Mouse (Mus musculus): Measurements from ENCODE around the gene Tmprss7.

Tmprss7 gene

DNA sequence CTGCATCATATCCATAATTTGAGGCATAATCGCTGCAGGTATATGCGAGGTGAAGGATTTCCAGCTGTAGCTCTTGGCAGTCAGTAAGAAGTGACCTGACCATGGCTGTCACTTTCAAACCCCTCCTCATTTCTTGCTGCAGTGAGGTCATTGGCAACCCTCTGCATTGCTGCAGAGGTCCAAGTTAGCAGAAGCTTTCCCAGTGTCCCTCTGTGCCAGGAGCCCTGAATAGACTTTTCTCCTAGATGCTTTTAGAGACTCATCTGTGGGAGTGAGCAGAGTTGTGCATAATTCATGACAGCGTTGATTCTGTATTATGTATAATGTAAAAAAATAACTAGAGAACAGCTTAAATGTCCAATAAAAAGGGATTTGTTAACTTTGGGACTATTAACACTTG is 8.2 kb downstream of the Tmprss7 start:
- DNase-seq (ENCODE audit: low read depth) = no peak

- DNase-seq (ENCODE audit: low read depth) = peak; percentile 32
These were observed 8.6 kb downstream of the Tmprss7 start for GRCm38 (mm10) chr16:45684815-45685214.

DNA sequence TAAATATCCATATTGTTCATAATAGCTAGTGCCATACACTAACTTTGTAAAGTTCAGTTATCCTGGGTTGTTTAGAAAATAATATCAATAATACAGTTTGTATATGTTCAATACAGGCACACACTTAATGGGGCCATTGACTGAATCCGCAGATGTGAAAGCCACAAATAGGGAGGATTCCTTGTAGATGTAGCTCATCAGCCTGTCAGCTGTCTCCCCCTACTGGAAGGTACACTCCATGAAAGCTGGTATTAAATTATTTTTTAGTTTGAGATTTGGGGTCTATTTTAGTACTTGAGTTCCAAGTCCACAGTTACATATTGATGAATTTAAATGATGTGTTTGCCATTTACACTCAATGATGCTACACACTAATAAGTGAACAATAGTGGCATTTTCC is 17.0 kb downstream of the Tmprss7 start:
- peak; percentile 31 for DNase-seq (ENCODE audit: low read depth)

DNA sequence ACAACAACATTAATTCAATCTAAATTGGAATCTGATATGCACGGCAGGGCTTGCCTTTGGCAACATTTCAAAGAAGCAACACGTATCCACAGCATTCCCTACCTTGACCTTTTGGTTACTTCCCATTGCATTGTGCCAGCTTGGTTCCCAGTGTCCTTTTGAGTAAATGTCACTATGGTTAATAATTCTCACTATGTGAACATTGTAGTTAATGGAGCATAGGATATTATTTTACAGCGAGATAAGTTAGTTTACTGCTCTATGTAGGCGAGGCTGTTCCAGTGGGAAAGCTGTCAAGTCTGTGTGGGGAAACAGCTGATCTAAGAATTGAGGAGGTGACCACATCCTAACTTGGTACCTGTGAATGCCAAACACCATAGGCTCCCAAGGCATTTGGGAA is 23.5 kb downstream of the Tmprss7 start:
- no peak for DNase-seq (ENCODE audit: low read depth)

DNA sequence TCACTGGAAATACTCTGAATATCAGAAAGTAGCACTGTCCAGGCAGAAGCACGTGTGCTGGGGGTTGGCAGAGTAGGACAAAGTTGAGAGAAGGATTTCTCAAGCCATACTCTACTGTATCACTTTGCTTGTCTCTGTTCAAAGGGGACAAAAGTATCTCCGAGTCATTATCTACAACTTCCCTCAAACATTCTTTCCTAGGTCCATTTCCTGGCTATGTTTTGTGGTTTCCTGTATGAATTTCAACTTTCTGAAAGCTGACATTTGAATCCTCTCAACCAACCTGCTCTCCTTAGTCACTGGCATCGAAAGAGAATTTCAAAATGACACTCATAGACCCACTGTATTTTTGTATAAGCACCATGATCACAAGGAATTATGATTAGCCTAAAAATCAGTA is 25.3 kb downstream of the Tmprss7 start:
- DNase-seq (ENCODE audit: low read depth) = peak; percentile 9

DNA sequence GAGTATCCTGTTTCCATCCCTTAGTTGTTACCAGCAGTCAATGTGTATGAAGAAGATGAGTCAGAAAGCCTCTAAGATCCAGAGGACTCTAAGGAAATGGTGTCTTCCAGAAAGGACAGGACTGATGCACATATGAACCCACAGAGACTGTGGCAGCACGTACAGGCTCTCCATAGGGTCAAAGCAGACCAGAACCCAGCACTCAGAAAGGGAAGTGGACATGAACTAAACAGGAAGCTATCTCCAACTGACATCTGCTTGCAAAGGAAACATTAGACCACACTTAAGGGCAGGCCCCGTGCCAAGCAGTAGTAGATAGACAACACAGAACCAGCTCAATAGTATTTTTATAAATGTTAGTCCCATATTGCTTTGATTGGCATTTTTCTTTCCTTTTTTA is 27.3 kb downstream of the Tmprss7 start:
- DNase-seq (ENCODE audit: low read depth) = peak; percentile 18

DNA sequence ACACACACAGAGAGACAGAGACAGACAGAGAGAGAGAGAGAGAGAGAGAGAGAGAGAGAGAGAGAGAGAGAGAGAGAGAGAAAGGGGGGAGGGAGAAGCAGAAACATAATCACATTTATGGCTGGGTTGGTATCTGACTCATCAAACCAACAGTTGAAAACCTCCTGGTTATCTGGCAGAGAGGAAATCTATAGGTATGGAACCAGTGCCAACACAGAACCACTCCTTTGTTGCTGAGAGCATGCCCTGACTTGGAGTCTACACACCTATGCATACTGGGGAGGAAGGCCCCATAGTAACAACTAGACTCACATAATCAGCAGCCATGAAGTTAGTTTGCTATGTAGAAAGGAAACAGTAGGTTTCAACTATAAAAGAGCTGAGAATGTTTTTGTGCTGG is 31.1 kb downstream of the Tmprss7 start:
- DNase-seq (ENCODE audit: low read depth) = no peak

DNA sequence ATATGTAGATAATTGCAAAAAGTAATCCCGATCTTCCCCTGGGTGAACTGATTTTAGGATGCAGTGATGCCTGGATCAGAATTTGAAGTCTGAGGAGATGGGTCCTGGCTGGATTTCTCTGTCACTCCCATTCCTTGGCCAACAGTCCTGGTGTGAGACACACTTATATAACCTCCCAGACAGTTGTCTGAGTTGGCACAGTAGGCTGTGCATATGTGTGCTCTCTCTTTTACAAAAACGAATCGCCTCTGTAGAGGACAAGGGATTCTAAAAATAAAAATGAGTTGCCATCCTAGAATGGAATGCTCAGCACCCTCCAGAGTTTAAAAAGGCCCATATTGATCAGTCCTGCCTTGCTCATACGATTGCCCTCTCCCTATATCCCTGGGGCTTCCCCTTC is 33.9 kb downstream of the Tmprss7 start:
- no peak for DNase-seq (ENCODE audit: low read depth)

DNA sequence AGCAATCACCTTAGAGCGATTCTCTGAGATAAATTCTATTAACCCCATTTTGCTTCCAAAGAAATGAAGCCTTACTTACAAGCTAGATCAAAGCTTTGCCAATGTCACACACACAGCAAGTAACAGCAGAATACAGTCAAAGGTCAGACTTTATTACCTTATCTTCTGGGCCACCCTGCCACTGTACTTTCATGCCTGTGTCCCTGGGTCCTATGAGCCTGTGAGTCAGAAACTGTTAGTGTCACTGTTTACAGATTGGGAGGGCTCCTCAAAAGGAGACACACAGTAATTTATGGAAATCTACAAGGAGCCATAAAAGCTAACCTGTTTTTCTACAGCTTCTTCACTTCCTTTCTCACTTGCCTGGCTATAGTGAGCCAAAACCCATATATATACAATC is 35.2 kb downstream of the Tmprss7 start:
- no peak for DNase-seq (ENCODE audit: low read depth)

- DNase-seq (ENCODE audit: low read depth) = no peak
These were observed 35.8 kb downstream of the Tmprss7 start for GRCm38 (mm10) chr16:45657574-45658159.

DNA sequence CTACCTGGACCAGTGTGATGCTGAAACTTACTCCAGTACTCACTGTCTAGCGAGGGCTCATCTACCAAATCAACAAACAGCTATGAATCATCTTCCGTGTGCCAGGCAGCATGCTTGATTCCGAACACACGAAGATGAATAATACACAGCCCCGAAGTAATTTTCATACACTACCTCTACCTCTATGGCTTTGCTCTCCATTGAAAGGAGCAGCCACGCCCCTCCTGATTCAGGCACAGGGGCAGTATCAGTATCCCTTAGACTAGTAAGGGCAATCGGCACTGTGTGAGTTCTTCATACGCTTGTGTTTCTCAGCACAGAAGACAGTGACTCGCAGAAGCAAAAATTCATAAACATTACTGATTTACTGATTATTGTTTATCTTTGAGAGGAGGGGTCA is 39.0 kb downstream of the Tmprss7 start:
- no peak for DNase-seq (ENCODE audit: low read depth)

GRCm38 (mm10) chr16:45653934-45654332 is 39.5 kb downstream of the Tmprss7 start, which contains the start of gene BC016579:
Gene BC016579 (minus strand): TSS chr16:45654068.
- DNase-seq (ENCODE audit: low read depth) = peak; percentile 18

- DNase-seq (ENCODE audit: low read depth) = peak; percentile 50
These were observed 40.2 kb downstream of the Tmprss7 start for GRCm38 (mm10) chr16:45653009-45653933.

DNA sequence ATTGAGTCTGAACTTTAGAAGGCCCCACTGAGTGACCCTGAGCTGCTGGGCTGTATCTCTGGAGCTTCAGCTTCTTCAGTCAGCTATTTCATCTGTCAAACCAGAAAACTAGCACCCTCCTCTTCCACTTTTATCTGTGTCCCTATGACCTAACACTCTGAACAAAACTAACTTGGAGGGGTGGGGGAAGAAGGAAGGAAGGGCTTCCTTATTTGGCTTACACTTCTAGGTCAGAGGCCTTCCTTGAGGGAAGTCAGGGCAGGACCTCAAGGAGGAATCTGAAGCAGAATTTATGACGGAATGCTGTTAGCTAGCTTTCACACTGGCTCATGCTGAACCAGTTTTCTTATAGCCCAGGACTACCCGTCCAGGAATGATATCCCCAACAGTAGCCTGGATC is 42.0 kb downstream of the Tmprss7 start:
- DNase-seq (ENCODE audit: low read depth) = no peak

- no peak for DNase-seq (ENCODE audit: low read depth)
These were observed 49.1 kb downstream of the Tmprss7 start for GRCm38 (mm10) chr16:45644380-45644779.

DNA sequence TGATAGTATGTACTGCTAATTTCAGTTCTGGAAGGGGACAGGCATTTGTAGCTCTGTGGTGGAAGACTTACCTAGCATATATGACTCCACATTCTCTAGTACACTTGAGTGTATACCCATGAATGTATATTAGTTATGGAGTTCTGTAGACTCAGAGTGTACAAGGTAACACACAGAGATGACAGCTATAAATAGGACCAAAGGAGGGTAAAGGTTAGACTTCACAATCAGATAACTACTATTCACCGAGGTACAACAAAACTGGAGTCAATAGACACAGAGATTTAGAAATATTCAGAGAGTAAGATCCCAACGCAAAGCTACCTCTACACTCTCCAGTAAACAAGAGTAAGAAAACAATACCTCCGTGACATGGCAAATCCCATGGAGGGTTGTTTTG is 49.5 kb downstream of the Tmprss7 start:
- no peak for DNase-seq (ENCODE audit: low read depth)

- DNase-seq (ENCODE audit: low read depth) = no peak
These were observed 52.2 kb downstream of the Tmprss7 start for GRCm38 (mm10) chr16:45641301-45641700.

DNA sequence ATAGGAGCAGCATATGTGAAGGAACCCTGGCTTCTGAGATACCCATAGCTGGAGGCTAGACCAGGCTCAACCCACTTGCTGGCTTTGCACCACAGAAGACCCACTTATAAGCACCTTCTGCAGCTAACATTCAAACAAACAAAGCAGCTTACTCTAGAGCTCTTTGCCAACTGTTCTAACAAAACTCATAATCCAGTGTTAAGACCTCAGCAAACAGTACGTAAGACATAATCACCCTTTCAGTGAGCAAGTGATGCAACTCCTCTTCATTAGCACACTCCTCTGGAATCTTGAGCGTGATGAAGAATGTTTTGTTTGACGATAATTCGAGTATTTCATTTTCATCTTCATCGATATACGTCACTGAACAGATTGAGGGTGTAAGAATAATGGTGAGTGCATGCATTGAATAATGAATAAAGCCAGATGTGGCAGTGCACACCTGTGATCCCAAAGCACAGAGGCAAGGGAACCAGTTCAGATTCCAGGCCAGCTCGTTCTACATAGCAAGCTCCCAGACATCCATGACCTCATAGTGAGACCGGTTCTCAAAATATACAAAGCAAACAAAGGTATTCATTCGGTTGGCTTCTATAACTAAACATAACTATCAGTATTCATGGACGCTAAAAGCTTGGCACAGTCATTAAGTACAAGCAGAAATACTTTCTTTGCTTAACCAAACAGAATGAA is 53.2 kb downstream of the Tmprss7 start:
- no peak for DNase-seq (ENCODE audit: low read depth)

DNA sequence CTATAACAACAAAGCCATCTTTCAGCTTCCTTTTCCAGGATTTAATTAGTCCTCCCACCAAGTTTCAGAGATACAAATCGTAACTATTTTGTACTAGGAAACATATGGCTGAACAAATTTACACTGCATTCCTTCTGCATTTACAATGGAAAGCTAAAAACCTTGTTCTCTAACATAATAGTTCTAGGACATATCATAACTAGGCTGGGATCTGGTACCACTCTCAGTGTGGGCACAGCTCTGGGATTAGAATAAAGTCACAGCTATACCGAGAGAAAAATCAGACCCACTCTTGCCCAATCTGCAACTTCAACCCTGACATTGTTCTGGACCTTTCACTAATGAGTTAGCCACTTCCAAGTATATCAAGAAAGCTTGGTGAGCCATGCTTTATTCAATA is 57.6 kb downstream of the Tmprss7 start:
- no peak for DNase-seq (ENCODE audit: low read depth)

- DNase-seq (ENCODE audit: low read depth) = no peak
These were observed 61.0 kb downstream of the Tmprss7 start for GRCm38 (mm10) chr16:45632420-45632819.

- peak; percentile 76 for DNase-seq (ENCODE audit: low read depth)
These were observed 63.0 kb downstream of the Tmprss7 start for GRCm38 (mm10) chr16:45630347-45630960.

- no peak for DNase-seq (ENCODE audit: low read depth)
These were observed 63.9 kb downstream of the Tmprss7 start for GRCm38 (mm10) chr16:45629497-45630105.

Measured in naive thymus-derived CD4-positive, alpha-beta T cell, adult 2 months (primary cell).